Mouse (Mus musculus): Measurements from ENCODE around the gene Kif18b.
A peak's percentile ranks its signal among the peaks of the same experiment; 100 is the strongest.

Gene Kif18b

DNA sequence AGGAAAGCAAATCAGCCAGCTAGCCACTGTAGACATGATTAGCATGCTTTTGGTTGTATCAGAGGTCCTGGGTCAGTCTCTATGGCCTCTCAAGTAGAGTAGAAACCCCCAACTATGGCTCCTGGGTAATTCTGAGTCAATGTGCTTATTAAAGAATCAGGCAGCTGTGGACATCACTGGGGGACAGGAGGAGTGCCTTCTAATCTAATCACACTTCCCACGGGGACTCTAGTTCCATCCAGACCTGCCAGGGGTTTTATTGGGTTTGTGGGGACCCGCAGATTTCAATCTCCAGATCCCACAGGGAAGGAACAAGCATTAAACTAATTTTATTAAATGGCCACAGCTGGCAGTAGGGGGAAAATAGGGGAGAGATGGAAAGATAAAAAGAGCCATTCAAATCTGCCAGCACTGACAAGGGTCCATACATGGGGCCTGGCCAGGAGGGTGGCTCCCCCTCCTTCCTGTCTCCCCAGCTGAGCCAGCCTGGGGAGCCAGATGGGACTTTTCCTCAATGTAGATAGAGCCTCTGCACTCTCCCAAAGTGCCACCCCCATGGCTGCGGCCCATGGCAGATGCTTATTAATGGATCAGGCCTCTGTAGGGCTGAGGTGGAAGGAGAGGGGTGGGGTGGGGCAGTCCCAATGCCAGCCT lies 12.7 kb upstream of the Kif18b start:
- no peak for DNase-seq (ENCODE audit: low spot score)

DNA sequence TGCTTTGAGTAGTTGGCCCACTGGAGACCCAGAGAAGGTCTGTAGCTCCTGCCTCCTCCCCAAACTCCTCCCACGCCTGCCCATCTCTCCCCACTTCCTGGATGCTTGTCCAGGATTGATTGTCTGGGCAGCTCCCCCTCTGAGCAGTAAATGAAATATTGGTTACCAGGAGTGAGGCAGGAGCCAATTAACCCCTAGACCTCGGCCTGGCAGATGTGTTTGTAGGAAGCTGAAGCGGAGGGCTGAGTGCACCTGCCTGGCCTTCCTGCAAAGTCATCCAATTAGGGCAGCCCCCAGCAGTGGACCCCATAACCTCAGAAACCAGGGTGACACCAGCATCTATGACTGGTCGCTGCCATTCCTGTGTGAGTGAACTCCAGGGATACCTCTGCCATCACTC lies 11.3 kb upstream of the Kif18b start:
- DNase-seq (ENCODE audit: low spot score): no peak

DNA sequence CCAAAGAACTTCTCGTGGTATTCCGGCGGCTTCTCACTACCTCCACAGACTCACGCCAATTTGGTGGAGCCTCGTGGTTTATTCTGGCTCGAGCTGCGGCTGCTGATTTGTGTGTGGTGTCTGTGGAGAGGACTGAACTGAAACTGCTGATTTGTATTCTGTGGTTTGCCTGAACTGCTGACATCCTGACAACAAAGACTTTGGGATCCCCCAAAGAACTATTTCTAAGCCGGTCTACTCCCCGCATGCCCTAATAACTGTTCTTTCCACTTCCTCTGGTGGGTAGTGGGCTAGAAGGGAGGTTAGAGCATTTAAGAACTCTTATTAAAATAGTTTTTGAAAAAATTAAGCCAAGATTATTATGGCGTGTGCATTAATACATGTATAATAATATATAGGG lies 5.7 kb upstream of the Kif18b start:
- no peak for DNase-seq (ENCODE audit: low spot score)

DNA sequence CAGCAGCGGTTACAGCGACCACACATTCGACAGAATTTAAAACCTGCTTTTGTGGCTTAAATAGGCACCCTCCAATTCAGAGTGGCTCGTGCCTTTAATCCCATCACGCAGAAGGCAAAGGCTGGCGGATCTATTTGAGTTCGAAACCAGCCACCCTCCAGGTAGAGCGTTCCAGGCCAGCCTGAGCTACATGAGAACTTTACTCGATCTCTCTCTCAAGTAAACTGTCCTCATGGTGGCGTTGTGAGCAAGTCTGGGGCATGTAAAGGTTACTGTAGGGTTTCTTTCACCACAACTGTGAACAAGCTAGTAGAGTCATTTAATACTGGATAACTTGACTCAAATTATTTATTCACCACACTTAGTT lies 410 bp upstream of the Kif18b start:
- DNase-seq (ENCODE audit: low spot score): no peak

DNA sequence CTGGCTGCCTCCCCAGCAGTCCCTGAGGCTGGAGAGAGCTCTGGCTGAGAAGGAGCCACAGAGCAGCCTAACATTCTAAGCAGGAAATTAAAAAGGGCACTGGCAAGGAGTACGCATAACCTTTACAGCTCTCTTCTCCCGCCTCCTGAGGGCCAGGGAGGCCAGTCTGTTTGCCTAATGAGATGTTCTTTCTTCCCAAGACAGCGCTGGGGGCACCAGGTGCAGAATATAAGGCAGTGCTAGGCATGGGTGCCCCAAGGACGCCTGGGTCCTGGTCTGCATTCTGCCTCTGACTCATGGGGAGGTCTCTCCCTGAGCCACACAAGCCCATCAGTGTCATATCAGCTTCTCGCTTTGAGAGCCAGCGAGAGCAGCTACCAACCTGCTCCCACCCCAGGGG lies 3.4 kb downstream of the Kif18b start:
- no peak for DNase-seq (ENCODE audit: low spot score)

DNA sequence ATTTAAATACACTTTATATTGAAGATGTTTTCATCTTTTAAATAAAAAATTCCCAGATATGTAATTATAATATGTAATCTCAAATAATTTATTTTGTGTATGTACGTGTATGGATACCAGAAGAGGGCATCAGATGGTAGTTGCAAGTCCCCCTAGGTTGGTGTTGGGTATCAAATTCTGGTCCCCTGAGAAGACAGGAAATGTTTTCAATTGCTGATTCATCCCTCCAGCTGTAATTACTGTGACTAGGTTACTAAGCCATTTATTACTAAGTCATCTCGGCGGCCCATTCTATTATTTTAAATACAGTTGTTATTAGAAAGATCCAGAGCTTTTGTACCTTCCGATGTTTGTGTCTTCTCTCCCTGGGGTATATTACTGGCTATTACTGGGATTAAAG lies 6.8 kb downstream of the Kif18b start:
- no peak for DNase-seq (ENCODE audit: low spot score)

DNA sequence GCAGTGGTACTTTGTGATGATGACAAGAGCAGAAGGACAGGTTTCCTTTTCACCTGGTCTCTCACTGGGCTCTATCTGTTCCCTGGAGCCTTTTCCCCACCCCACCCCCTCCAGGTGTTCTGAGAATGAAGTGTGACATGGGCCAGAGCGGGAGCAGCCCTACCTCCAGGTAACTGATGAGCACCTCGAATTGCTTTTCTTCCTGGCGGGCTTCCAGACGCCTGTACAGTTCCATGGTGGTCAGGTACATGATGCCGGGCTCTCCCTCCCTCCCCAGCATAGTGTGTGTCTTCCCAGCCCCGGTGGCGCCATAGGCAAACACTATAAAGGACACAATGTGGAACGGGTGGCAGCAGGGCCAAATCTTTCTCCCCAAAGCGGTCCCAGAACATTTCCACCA lies 9.5 kb downstream of the Kif18b start:
- no peak for DNase-seq (ENCODE audit: low spot score)

DNA sequence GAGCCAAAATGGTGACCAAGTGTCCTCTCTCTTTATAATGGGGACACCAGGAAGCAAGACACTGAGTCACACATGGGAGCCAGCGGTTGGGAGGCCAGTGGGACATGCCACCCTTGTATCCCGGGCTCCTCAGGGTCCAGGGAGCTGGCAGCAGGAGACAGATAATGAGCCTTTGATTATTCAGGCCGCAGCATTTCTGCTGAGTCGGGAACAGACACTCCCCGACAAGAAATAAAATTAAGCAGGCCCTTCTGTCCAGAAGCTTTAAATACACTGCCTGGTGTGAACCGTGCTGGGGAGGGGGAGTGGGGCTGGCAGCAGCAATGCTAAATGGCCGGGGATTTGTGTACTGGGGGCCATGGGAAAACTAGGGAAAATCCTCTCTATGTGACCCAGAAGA lies 13.5 kb downstream of the Kif18b start:
- no peak for DNase-seq (ENCODE audit: low spot score)

DNA sequence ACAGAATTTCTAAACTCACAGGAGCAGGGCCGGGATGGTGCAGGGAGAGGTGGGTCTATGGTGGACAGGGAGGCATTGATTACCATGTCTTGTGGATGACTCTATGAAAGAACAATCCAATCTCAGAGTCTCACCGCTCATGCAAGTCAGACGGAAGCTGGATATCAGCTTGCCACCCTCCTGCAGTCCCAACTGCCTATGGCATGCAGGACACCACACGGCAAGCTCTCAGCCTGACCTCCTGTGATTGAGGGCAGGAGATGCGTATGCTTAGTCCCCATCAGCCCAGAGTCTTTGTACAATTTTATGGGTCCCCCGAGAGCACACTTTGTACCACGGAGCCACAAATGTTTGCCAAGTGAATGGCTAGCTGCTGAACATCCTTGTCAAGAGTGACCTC lies 21.3 kb downstream of the Kif18b start:
- DNase-seq (ENCODE audit: low spot score): no peak

DNA sequence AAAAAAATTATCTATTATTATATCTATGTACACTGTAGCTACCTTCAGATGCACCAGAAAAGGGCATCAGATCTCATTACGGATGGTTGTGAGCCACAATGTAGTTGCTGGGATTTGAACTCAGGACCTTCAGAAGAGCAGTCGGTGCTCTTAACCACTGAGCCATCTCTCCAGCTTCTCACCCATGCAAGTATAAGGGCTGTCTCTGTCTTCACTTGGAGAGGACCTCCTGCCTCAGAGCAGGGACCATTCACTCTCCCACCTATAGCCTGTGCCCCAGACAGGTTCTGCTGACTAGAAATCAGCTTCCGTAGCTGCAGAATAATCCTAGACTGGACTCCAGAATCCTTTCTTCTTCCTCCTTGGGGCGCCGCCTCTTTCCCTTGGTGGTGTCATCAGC lies 22.8 kb downstream of the Kif18b start:
- no peak for DNase-seq (ENCODE audit: low spot score)

DNA sequence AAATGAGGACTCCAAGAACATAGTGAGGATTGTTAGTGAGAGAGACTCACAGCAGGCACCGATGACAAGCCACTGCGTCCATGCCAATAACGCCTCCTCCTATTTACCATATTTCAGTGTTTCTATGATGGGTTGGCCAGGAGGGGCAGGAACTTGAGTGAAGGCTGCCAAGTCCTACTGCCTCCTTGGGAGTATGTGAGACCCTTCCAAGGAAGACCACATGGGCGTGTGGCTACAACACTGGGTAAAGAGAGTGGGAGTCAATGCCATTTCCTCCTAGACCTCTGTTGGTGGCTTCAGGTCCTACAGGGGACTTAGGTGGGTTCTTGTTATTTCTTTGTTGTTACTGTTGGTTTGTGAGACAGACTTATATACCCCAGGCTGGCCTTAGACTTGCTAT lies 23.7 kb downstream of the Kif18b start:
- no peak for DNase-seq (ENCODE audit: low spot score)

DNA sequence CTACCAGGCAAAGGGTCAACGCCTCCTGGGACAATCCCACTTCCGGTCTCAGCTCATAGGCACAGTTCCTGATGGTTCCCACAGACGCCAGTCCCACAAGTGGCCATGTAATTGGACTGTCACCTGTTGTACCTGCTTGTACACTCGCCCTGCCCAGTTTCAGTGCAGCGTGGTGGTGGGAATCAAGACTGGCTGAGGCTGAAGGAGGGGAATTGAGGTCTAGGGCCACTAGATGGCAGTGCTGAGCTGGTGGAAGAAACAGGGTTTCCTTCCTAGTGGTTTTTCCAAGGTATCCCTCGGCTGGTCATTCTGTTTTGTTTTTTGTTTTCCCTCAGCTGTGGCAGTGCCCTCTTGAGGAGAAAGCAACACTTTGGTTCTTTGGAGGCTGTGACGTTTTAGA lies 24.2 kb downstream of the Kif18b start, which contains the start of gene Gfap:
Gene Gfap (minus strand): TSS at position 150 of the 400 bp plus-strand sequence.
- DNase-seq (ENCODE audit: low spot score): peak; percentile 73

DNA sequence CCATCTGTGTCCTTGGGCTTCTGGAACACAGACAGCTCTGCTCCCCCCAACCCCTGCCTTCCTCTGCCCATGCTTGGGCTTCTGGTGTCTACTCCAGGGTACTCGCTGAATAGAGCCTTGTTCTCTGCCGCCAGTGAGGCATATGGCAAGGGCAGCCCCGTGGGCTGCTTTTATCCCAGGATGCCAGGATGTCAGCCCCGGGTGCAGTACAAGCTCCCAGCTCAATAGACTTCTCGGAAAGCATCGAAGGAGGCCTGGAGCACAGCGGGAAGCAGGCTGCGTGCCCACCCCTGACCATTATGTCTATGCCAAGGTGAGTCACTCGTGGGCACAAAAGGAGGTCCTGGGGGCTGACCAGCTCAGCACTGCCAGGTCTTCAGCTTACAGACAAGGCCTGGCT lies 26.5 kb downstream of the Kif18b start:
- DNase-seq (ENCODE audit: low spot score): no peak

DNA sequence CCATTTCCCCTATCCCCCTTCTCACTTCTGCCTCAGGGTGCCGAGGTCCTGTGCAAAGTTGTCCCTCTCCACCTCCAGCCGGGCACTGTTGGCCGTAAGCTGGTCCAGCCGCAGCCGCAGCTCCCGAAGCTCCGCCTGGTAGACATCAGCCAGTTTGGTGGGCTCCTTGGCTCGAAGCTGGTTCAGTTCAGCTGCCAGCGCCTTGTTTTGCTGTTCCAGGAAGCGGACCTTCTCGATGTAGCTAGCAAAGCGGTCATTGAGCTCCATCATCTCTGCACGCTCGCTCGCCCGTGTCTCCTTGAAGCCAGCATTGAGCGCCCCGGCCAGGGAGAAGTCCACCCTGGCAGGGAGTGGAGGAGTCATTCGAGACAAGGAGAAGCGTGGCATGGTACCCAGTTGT lies 28.3 kb downstream of the Kif18b start:
- no peak for DNase-seq (ENCODE audit: low spot score)

DNA sequence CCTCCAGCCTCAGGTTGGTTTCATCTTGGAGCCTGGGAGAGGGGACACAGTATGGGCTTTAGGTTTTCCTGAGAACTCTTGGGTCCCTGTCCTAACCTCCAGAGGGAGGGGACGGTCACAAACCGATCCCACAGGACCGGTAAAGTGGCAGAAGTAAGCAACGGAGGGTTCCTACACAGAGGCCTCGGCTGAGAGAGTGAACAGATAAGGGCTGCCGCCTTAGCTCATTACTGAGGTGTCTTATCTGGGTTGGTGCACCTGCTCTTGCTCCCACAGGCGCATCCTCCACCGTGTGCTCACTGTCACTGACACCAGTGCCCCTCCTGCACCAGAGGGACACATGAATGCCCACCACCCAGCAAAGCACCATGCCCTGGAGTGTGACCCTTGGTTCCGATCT lies 29.1 kb downstream of the Kif18b start:
- no peak for DNase-seq (ENCODE audit: low spot score)

DNA sequence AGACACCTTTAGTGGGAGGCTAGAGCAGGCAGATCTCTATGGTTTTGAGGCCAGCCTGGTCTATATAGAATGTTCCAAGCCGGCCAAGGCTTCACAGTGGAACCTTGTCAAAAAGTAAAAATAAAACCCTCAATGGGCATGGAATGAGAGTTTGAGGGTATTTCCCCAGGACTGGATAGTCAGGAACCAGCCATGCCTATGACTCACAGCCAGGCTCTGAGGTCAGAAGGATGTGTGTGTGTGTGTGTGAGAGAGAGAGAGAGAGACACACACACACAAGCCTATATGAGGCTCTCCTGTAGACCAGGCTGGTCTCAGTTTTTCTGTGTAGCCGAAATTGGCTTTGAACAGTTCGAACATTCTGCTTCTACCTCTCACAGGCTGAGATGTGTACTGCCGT lies 30.2 kb downstream of the Kif18b start:
- no peak for DNase-seq (ENCODE audit: low spot score)

DNA sequence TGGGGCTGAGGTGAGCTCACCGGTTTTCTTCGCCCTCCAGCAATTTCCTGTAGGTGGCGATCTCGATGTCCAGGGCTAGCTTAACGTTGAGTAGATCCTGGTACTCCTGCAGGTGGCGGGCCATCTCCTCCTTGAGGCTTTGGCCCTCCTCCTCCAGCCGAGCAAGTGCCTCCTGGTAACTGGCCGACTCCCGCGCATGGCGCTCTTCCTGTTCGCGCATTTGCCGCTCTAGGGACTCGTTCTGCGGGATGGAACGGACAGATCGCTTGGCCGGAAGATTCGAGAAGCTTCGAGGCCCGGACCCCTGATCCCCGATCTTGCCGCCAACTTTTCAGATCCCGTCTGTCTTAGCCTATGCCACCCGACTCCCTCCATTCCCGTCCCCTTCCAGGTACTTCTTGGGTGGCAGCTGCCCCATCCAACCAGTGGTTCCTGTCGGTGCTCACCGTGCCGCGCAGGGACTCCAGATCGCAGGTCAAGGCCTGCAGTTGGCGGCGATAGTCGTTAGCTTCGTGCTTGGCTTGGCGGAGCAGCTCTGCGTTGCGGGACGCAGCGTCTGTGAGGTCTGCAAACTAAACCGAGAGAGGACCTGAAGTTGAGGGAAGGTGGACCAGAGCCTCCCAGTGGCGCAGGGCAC lies 31.8 kb downstream of the Kif18b start:
- peak; percentile 80 for DNase-seq (ENCODE audit: low spot score)

DNA sequence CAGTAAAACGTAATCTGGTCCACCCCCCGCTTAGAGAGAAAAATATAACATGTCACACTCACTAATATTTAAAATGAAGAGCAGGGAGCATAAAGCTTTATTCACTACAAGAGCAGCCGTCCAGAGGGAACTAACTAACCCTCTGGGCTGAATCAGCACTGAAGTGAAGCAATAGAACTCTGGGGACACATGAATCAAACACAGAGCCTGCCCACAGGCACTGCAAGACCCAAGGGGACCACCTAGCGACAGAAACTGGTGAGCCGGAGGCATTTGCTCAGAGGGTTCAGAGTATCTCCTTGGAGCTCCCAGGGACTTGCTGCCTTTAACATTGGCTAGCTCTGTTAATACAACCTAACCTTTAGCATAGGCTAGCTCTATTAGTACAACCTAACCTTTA lies 34.8 kb downstream of the Kif18b start:
- no peak for DNase-seq (ENCODE audit: low spot score)

DNA sequence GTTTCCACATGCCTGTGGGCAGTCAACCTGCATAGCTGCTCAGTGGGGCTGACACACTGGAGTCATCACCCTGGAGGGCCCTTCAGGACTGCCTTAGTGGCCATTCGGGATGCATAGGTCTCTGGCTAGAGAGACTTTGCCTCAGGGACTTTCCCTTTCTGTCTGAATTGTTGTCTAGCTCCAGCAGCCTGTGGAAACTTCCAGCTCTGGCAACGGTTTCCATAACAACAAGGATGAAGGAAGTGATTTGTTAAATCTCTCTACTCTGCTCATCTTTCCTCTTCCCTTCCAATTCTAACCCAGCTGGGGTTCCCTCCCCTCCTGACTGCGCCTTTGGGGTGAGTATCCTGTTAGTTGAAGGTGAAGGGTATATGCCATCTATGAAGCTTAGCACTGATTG lies 36.8 kb downstream of the Kif18b start:
- DNase-seq (ENCODE audit: low spot score): no peak

DNA sequence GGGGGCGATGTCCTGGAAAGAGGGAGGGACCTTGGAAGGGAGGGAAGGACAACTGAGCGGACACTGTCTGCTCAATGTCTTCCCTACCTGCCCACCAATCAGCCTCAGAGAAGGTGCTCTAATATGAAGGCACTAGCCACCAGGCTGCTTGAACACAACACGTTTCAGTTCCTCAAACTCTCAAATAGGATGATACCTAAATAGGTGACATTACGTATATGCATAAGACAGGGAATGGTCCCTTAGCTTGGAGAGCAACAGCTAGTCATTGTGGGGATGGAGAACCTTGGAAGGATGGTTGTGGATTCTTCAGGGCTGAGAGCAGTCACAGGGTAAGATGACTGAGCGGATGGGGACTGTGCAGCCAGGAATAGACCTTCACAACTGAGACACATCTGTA lies 37.5 kb downstream of the Kif18b start:
- no peak for DNase-seq (ENCODE audit: low spot score)

DNA sequence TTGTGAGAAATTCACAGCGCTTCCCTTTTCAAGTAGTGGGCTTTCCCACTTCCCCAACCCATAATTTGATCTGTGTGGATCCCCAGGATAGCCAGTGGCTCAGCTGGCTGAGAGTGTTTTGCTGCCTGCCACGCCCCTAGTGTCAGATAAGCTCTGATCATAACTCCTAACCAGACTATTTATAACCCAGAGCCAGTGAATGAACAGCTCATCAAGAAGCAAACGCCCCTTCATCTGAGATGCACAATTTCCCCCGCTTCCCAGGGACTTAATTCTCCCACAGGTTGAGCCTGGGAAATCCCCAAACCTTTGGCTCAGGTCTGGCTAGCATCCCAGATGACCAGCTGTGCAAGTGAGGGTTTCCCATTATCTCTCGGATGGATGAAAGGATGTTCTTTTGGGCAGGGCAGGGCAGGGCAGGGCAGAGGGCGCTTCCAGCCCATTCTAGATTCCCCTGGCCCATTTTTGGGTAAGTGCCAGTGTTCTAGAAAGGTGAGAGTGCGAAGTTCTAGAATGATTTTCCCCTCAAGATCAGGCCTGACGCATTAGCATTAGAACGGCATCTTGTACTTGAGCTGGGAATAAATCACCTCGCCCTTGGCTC lies 40.2 kb downstream of the Kif18b start, which contains the start of gene Fam187a:
Gene Fam187a (plus strand): TSS at position 554 of the 604 bp plus-strand sequence.
- no peak for DNase-seq (ENCODE audit: low spot score)

DNA sequence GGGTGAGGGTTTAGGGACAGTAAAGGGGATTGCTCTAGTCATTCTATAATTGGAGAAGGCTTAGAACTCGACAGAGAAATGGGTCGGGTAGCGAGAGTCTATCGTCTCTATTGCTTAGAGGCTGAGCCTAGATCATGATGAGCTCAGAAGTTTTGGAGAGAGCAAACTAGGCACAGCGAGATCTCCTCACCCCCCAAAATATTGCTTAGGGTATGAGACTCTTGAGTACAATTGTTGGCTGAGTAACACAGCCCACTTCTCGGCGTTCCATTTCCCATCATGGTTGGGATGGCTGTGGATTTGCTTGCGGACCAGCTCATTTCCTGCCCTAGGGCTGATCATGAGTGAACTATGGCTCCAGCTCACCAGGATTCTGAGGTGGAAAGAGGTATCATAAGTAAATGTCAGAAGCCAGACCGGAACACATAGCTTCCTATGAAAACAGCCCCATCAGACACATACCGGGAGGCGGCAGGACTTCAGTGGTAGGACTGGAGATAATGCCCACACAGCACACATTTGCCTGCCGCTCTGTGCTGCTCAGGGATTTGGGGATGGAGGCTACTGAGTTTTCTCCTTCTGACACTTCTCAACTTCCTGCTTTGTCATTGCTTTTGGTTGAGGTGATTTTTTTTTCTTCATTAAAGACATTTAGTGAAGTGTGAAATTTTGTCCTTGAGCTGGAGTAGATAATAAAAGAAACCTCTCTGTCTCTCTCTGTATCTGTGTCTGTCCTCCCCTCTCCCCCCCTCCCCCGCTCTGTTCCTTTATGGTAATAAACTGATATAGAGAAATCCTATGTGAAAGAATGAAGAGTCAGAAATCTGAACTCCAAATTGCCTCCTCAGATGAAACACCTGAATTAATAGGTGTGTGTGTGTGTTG lies 43.4 kb downstream of the Kif18b start:
- no peak for DNase-seq (ENCODE audit: low spot score)

All from ovary, postnatal 36 days (tissue).